Mouse (Mus musculus): ENCODE data around the gene Tmem51.

GRCm38 (mm10) chr4:142083762-142084130 is 358 bp downstream of the Tmem51 start:
- TF ChIP-seq POLR2A (IDR thresholded peaks at IDR 0.05; ENCODE audit: insufficient read length, low read depth) (no peak), MAX (IDR thresholded peaks at IDR 0.05; ENCODE audit: low read depth) (no peak), TCF12 (IDR thresholded peaks at IDR 0.05; ENCODE audit: insufficient read depth, poor library complexity, severe bottlenecking) (no peak), MYOG (IDR thresholded peaks at IDR 0.05; ENCODE audit: control insufficient read depth in 1 of 3, insufficient read depth in 1 of 3, insufficient read length in 2 of 3, low read depth in 2 of 3) (no peak)

Measured in myocyte (in vitro differentiated cells).